In the genomic region with DNA sequence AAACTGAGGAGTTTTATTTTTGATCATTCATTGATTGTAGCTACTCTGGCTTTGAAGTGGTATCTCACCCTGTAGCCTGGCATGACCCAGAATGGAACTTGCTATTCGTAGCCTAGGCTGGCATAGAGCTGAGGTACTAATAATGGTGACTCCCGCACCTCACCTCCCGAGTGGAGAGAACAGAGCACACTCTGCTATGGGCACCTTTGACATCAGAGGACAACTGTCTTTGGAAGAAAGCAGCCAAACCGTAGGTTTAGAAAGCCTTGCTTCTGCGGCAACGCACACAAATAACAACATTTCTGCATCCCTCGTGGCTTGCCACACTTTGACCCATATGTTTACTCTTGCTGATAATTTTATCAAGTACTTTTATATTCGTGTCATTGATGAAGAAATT, we compare ENCODE assay signal across 13 mouse cellular contexts.
"Had no signal": no experiment of that assay in that cellular context is flagged by ENCODE, and none has a peak within 500 bp of the region (broad histone marks: within the 10 kb centered on the region; RNA-seq: fewer than 3 reads in every experiment).

No protein-coding gene starts in this region.

- H3K36me3 ChIP-seq: limb, embryonic 12.5 days; liver, embryonic 13.5 days; midbrain, embryonic 12.5 days had no signal

- H3K9ac ChIP-seq: limb, embryonic 12.5 days; liver, embryonic 13.5 days; liver, postnatal 0 days; lung, embryonic 15.5 days; midbrain, embryonic 12.5 days had no signal

- H3K27me3 ChIP-seq: lung, embryonic 15.5 days; megakaryocyte, embryonic 14.5 days; midbrain, embryonic 12.5 days had no signal

- DNase-seq: kidney, postnatal 36 days; liver; liver, embryonic 13.5 days; liver, postnatal 0 days; lung, postnatal 14 days; thymus, postnatal 4 days had no signal

- H3K27ac ChIP-seq: kidney, postnatal 0 days; limb, embryonic 12.5 days; liver, embryonic 13.5 days; lung, embryonic 15.5 days; macrophage; stomach, postnatal 0 days had no signal

- H3K4me2 ChIP-seq: limb, embryonic 12.5 days; liver, embryonic 13.5 days; lung, embryonic 15.5 days; midbrain, embryonic 12.5 days had no signal

- ATAC-seq: liver, postnatal 0 days had no signal

- H3K4me3 ChIP-seq: limb, embryonic 12.5 days; liver, embryonic 13.5 days; lung, embryonic 15.5 days; megakaryocyte, embryonic 14.5 days; midbrain, embryonic 12.5 days had no signal

- H3K9me3 ChIP-seq: limb, embryonic 12.5 days; liver, embryonic 13.5 days; lung, embryonic 15.5 days; megakaryocyte, embryonic 14.5 days; midbrain, embryonic 12.5 days had no signal
